Mouse (Mus musculus): ENCODE results near the gene Scg5. TPM values are rescaled to one million over a fixed set of nuclear protein-coding genes. Genes with fewer than 3 reads are reported as not detected.

The Scg5 gene
- polyA plus RNA-seq, 1 experiment from 2014 or later: 0.30 TPM

- Histone ChIP-seq H3K9ac (no peak overlapping the region), H3K36me3 (ENCODE audit: insufficient read depth) (no peaks in the 10 kb centered on the region), H3K4me3 (ENCODE audit: low read depth, low read length) (no peak overlapping the region), H3K4me1 (ENCODE audit: insufficient read depth) (no peaks in the 10 kb centered on the region), H3K27ac (ENCODE audit: low read depth) (no peak overlapping the region), H3K27me3 (ENCODE audit: insufficient read depth, low read length) (no peaks in the 10 kb centered on the region), H3K4me2 (no peak overlapping the region), H3K9me3 (ENCODE audit: low read depth, low read length) (no peaks in the 10 kb centered on the region)
- WGBS: 76% methylated on average over 4 of the region's 4 CpGs
- ATAC-seq (ENCODE audit: insufficient read depth) (no peak), DNase-seq (no peak)
- TF ChIP-seq CTCF (IDR thresholded peaks at IDR 0.05; ENCODE audit: low read depth): no peak
Measured at GRCm38 (mm10) chr2:113805765-113806164, 23.2 kb downstream of the Scg5 start.

- Histone ChIP-seq H3K9ac (no peak overlapping the region), H3K4me3 (ENCODE audit: low read depth, low read length) (no peak overlapping the region)
- no peak for TF ChIP-seq CTCF (IDR thresholded peaks at IDR 0.05; ENCODE audit: low read depth)
Measured at GRCm38 (mm10) chr2:113803753-113804152, 25.2 kb downstream of the Scg5 start.

GRCm38 (mm10) chr2:113800846-113801245, 28.1 kb downstream of the Scg5 start:
- no peak overlapping the region for H3K27ac ChIP-seq (ENCODE audit: low read depth)
- H3K9me3 ChIP-seq (ENCODE audit: low read depth, low read length): no peaks in the 10 kb centered on the region
- H3K4me3 ChIP-seq (ENCODE audit: low read depth, low read length): no peak overlapping the region
- H3K9ac ChIP-seq: no peak overlapping the region
- no peaks in the 10 kb centered on the region for H3K4me1 ChIP-seq (ENCODE audit: insufficient read depth)
- TF ChIP-seq CTCF (IDR thresholded peaks at IDR 0.05; ENCODE audit: low read depth): no peak
- ATAC-seq (ENCODE audit: insufficient read depth) (no peak), DNase-seq (no peak)
- H3K4me2 ChIP-seq: no peak overlapping the region
- no peaks in the 10 kb centered on the region for H3K27me3 ChIP-seq (ENCODE audit: insufficient read depth, low read length)
- H3K36me3 ChIP-seq (ENCODE audit: insufficient read depth): no peaks in the 10 kb centered on the region
- 61% methylated on average over 5 of the region's 5 CpGs for WGBS

More at GRCm38 (mm10) chr2:113803753-113804152, 25.2 kb downstream of the Scg5 start:
- Histone ChIP-seq H3K27ac (ENCODE audit: low read depth) (no peak overlapping the region), H3K4me1 (ENCODE audit: insufficient read depth) (no peaks in the 10 kb centered on the region), H3K27me3 (ENCODE audit: insufficient read depth, low read length) (no peaks in the 10 kb centered on the region), H3K4me2 (no peak overlapping the region), H3K9me3 (ENCODE audit: low read depth, low read length) (no peaks in the 10 kb centered on the region), H3K36me3 (ENCODE audit: insufficient read depth) (no peaks in the 10 kb centered on the region)
- 31% methylated on average over 1 of the region's 1 CpGs for WGBS
- no peak for DNase-seq
- no peak for ATAC-seq (ENCODE audit: insufficient read depth)

GRCm38 (mm10) chr2:113798605-113799004, 30.3 kb downstream of the Scg5 start:
- 62% methylated on average over 13 of the region's 13 CpGs for WGBS
- H3K9me3 ChIP-seq (ENCODE audit: low read depth, low read length): no peaks in the 10 kb centered on the region
- TF ChIP-seq CTCF (IDR thresholded peaks at IDR 0.05; ENCODE audit: low read depth): no peak
- no peak for ATAC-seq (ENCODE audit: insufficient read depth)
- no peak overlapping the region for H3K4me3 ChIP-seq (ENCODE audit: low read depth, low read length)
- H3K27ac ChIP-seq (ENCODE audit: low read depth): no peak overlapping the region
- no peak overlapping the region for H3K9ac ChIP-seq
- no peak for DNase-seq
- H3K4me2 ChIP-seq: no peak overlapping the region
- no peaks in the 10 kb centered on the region for H3K4me1 ChIP-seq (ENCODE audit: insufficient read depth)
- H3K36me3 ChIP-seq (ENCODE audit: insufficient read depth): no peaks in the 10 kb centered on the region
- no peaks in the 10 kb centered on the region for H3K27me3 ChIP-seq (ENCODE audit: insufficient read depth, low read length)

GRCm38 (mm10) chr2:113795186-113795585, 33.7 kb downstream of the Scg5 start:
- 67% methylated on average over 4 of the region's 4 CpGs for WGBS

GRCm38 (mm10) chr2:113793521-113793920, 35.4 kb downstream of the Scg5 start:
- DNase-seq (no peak), ATAC-seq (ENCODE audit: insufficient read depth) (no peak)
- Histone ChIP-seq H3K4me1 (ENCODE audit: insufficient read depth) (no peaks in the 10 kb centered on the region), H3K9me3 (ENCODE audit: low read depth, low read length) (no peaks in the 10 kb centered on the region), H3K36me3 (ENCODE audit: insufficient read depth) (no peaks in the 10 kb centered on the region), H3K27me3 (ENCODE audit: insufficient read depth, low read length) (no peaks in the 10 kb centered on the region), H3K4me2 (no peak overlapping the region), H3K27ac (ENCODE audit: low read depth) (no peak overlapping the region), H3K4me3 (ENCODE audit: low read depth, low read length) (no peak overlapping the region), H3K9ac (no peak overlapping the region)
- no peak for TF ChIP-seq CTCF (IDR thresholded peaks at IDR 0.05; ENCODE audit: low read depth)
- WGBS: 79% methylated on average over 3 of the region's 3 CpGs

More at GRCm38 (mm10) chr2:113795186-113795585, 33.7 kb downstream of the Scg5 start:
- Histone ChIP-seq H3K36me3 (ENCODE audit: insufficient read depth) (no peaks in the 10 kb centered on the region), H3K4me3 (ENCODE audit: low read depth, low read length) (no peak overlapping the region), H3K9ac (no peak overlapping the region), H3K4me1 (ENCODE audit: insufficient read depth) (no peaks in the 10 kb centered on the region), H3K27me3 (ENCODE audit: insufficient read depth, low read length) (no peaks in the 10 kb centered on the region), H3K9me3 (ENCODE audit: low read depth, low read length) (no peaks in the 10 kb centered on the region), H3K27ac (ENCODE audit: low read depth) (no peak overlapping the region), H3K4me2 (no peak overlapping the region)
- ATAC-seq (ENCODE audit: insufficient read depth) (no peak), DNase-seq (no peak)
- no peak for TF ChIP-seq CTCF (IDR thresholded peaks at IDR 0.05; ENCODE audit: low read depth)

GRCm38 (mm10) chr2:113788821-113789387, 40.0 kb downstream of the Scg5 start:
- Histone ChIP-seq H3K9ac (no peak overlapping the region), H3K4me1 (ENCODE audit: insufficient read depth) (no peaks in the 10 kb centered on the region), H3K27me3 (ENCODE audit: insufficient read depth, low read length) (no peaks in the 10 kb centered on the region), H3K27ac (ENCODE audit: low read depth) (no peak overlapping the region), H3K9me3 (ENCODE audit: low read depth, low read length) (no peaks in the 10 kb centered on the region), H3K4me2 (no peak overlapping the region), H3K36me3 (ENCODE audit: insufficient read depth) (no peaks in the 10 kb centered on the region), H3K4me3 (ENCODE audit: low read depth, low read length) (no peak overlapping the region)
- TF ChIP-seq CTCF (IDR thresholded peaks at IDR 0.05; ENCODE audit: low read depth): no peak
- DNase-seq (no peak), ATAC-seq (ENCODE audit: insufficient read depth) (no peak)
- 84% methylated on average over 4 of the region's 4 CpGs for WGBS
